Mouse (Mus musculus) forebrain, postnatal 0 days (tissue): Measurements from ENCODE around the gene Srd5a1. TPM values are rescaled to one million over a fixed set of nuclear protein-coding genes. Genes with fewer than 3 reads are reported as not detected.

ENCODE experiments used
- ATAC-seq: fragments of 200-750 bp; cut with Nextera tagmentation; 2 replicates; pipeline ENCODE4 v1.8.0; 2017; ENCODE audit warnings: mild to moderate bottlenecking, moderate library complexity
- DNase-seq: peaks from one replicate; pipeline ENCODE4 v3.0.0-alpha.2; 2015
- H3K27ac ChIP-seq: fragments of 300-500 bp; sonication (generic); 2 replicates; pipeline ENCODE4 v1.5.1; 2014; ENCODE audit warnings: low read depth, mild to moderate bottlenecking, antibody characterized with exemption, low read length, moderate library complexity, mixed read lengths
- H3K27me3 ChIP-seq: fragments of 300-500 bp; sonication (generic); 2 replicates; pipeline ENCODE4 v1.6.1; 2014; ENCODE audit warnings: mild to moderate bottlenecking, low read length, mixed read lengths; ENCODE audit not compliant: insufficient read depth
- H3K36me3 ChIP-seq: fragments of 300-500 bp; sonication (generic); 2 replicates; pipeline ENCODE4 v1.6.1; 2014; ENCODE audit warnings: mild to moderate bottlenecking, moderate library complexity; ENCODE audit not compliant: insufficient read depth
- H3K4me1 ChIP-seq: fragments of 300-500 bp; sonication (generic); 2 replicates; pipeline ENCODE4 v1.6.1; 2014; ENCODE audit warnings: antibody characterized with exemption; ENCODE audit not compliant: insufficient read depth
- H3K4me2 ChIP-seq: fragments of 300-500 bp; sonication (generic); 2 replicates; pipeline ENCODE4 v1.6.1; 2014; ENCODE audit warnings: low read depth, mild to moderate bottlenecking, moderate library complexity
- H3K4me3 ChIP-seq: fragments of 300-500 bp; sonication (generic); 2 replicates; pipeline ENCODE4 v1.5.1; 2014; ENCODE audit warnings: low read depth, low read length, mixed read lengths
- H3K9ac ChIP-seq: fragments of 300-500 bp; sonication (generic); 2 replicates; pipeline ENCODE4 v1.6.1; 2014; ENCODE audit warnings: mild to moderate bottlenecking
- H3K9me3 ChIP-seq: fragments of 300-500 bp; sonication (generic); 2 replicates; pipeline ENCODE4 v1.6.1; 2016; ENCODE audit warnings: low read length
- CTCF ChIP-seq: sonication (generic); IDR thresholded peaks from 2 replicates; pipeline ENCODE4 v1.5.1; 2016; ENCODE audit warnings: antibody characterized with exemption, control low read depth, low read depth
- WGBS: fragments of 180-500 bp; shearing (Covaris S2); extraction: QIAGEN DNeasy Blood & Tissue Kit; methylation state at CpG from one replicate; pipeline ENCODE4 v1.1.7; 2014; 5-methylcytosine and 5-hydroxymethylcytosine counted together
- polyA plus RNA-seq: library from polyadenylated mRNA; unstranded; fragments of >200 nt; fragmentation: Nextera tagmentation; extraction: Ambion mirVana; gene quantifications from 2 replicates; pipeline ENCODE4 v1.2.1, GENCODE M21; 2015
- total RNA-seq: library from RNA; depleted of rRNA; stranded (reverse); fragments of >200 nt; gene quantifications from 2 replicates; pipeline ENCODE4 v1.2.3, GENCODE M21; 2014

Srd5a1 gene
- total and polyA plus RNA-seq, 2 experiments from 2014 or later: 16.2 to 37.2 TPM

DNA sequence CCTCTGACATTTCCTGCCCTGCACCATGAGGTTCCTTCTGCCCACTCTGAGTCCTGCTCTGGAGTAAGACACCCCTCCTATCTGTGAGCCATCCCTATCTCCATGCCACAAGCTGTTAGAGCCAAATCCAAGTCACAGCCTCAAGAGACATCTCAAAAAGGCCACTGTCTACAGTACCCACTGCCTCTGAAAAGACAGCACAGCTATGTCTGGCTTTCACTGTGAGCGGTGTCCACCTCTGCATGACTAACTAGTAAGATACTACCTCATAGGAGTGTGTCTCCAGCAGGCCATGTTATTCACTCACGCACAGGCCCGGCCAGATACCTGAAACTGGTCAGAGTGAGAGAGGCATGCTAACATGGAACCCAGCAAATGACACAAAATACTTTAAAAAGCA, 16.7 kb upstream of the Srd5a1 start:
- DNase-seq (no peak), ATAC-seq (no peak)
- TF ChIP-seq CTCF: no peak
- Histone ChIP-seq H3K9me3 (no peaks in the 10 kb centered on the region), H3K4me3 (no peak overlapping the region), H3K36me3 (peaks cover 90% of the 10 kb centered on the region), H3K27ac (no peak overlapping the region), H3K4me1 (no peaks in the 10 kb centered on the region), H3K9ac (no peak overlapping the region), H3K27me3 (no peaks in the 10 kb centered on the region), H3K4me2 (no peak overlapping the region)
- 98% methylated on average over 3 of the region's 3 CpGs for whole genome bisulfite sequencing

DNA sequence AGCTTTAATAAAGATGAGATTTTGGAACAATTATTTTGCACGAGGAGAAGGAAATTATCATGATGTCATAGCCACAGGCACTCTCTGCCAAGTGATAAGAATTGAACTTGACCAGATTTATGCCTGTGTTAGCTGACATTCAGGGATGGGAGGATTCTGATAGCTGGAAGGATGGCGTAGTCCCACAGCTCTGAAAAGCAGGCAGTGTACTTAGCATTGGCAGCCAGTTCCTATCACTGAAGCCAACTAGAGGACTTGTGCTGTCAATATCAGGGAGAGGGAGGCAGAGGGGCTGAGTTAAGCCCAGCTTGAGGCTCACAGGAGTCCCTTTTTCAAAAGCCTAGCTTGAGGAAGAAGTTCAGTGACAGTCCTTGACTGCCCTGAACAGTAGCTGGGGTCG, 13.3 kb upstream of the Srd5a1 start:
- no peak for ATAC-seq
- no peak for TF ChIP-seq CTCF
- no peak for DNase-seq
- no peaks in the 10 kb centered on the region for H3K4me1 ChIP-seq
- whole genome bisulfite sequencing: 93% methylated on average over 3 of the region's 3 CpGs
- peaks cover 79% of the 10 kb centered on the region for H3K36me3 ChIP-seq
- no peak overlapping the region for H3K9ac ChIP-seq
- H3K4me3 ChIP-seq: no peak overlapping the region
- H3K4me2 ChIP-seq: no peak overlapping the region
- H3K27ac ChIP-seq: no peak overlapping the region
- no peaks in the 10 kb centered on the region for H3K9me3 ChIP-seq
- H3K27me3 ChIP-seq: no peaks in the 10 kb centered on the region

DNA sequence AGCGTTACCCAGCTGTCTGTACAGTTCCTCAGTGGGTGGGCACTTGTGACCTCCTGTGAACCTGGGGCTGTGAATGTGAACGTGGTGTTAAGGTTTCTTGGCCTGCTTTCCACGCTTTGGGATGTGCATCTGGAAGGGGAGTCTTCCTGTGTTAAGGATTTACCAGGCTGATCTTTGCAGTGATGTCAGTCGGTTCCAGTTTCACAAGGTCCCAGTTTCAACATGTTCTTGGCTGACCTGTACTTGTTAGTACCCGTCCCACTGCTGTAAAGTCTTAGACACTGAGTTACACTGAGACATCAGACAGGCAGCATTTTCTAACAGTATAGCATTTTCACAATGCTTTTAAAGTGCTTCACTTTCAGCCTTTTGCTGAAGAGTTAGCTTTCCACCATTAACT, 12.6 kb upstream of the Srd5a1 start:
- Histone ChIP-seq H3K36me3 (peaks cover 79% of the 10 kb centered on the region), H3K27ac (no peak overlapping the region), H3K4me2 (no peak overlapping the region), H3K4me1 (no peaks in the 10 kb centered on the region), H3K9ac (no peak overlapping the region), H3K27me3 (no peaks in the 10 kb centered on the region), H3K4me3 (no peak overlapping the region), H3K9me3 (no peaks in the 10 kb centered on the region)
- 75% methylated on average over 5 of the region's 5 CpGs for WGBS
- no peak for TF ChIP-seq CTCF
- no peak for DNase-seq
- ATAC-seq: no peak

DNA sequence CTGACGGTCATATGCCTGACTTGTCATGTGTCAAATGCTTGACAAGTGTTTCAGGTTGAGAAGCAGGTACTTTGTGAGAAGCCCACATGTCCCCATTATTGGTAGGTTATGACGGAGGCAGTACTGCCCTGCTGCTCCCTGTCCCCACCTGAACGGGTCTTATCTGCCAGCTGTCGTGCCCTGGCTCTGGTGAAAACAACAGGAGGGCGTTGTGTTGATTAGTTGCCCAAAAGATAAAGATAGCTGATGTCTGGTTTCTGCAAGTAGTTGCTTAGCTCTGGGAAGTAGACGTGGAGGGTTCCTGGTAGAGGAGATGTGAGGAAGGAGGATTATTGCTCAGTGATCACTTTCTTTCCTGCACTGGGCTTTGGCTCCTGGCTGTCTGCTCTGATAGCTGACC, 5.5 kb upstream of the Srd5a1 start:
- TF ChIP-seq CTCF: no peak
- 93% methylated on average over 6 of the region's 6 CpGs for WGBS
- DNase-seq: no peak
- Histone ChIP-seq H3K4me2 (no peak overlapping the region), H3K36me3 (peaks cover 75% of the 10 kb centered on the region), H3K4me3 (no peak overlapping the region), H3K9ac (no peak overlapping the region), H3K27me3 (no peaks in the 10 kb centered on the region), H3K9me3 (no peaks in the 10 kb centered on the region), H3K4me1 (no peaks in the 10 kb centered on the region; the same call in 1 of the 2 replicates), H3K27ac (no peak overlapping the region)
- no peak for ATAC-seq

DNA sequence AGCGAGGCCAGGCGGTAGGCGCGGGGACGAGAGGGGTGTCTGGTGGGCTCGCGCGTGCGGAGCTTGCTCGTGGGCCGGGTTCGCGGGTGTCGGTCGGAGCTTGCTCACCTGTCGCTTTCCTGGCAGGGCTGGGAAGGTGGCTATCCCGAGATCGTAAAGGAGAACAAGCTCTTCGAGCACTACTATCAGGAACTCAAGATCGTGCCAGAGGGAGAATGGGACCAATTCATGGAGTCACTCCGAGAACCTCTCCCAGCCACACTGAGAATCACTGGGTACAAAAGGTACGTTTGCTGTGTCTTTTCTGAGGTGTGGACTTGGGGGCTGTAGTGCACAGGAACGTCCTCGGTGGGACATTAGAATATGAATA, 918 bp upstream of the Srd5a1 start:
- 1% methylated on average over 24 of the region's 24 CpGs for WGBS
- no peaks in the 10 kb centered on the region; the same call in 1 of the 2 replicates for H3K4me1 ChIP-seq

DNA sequence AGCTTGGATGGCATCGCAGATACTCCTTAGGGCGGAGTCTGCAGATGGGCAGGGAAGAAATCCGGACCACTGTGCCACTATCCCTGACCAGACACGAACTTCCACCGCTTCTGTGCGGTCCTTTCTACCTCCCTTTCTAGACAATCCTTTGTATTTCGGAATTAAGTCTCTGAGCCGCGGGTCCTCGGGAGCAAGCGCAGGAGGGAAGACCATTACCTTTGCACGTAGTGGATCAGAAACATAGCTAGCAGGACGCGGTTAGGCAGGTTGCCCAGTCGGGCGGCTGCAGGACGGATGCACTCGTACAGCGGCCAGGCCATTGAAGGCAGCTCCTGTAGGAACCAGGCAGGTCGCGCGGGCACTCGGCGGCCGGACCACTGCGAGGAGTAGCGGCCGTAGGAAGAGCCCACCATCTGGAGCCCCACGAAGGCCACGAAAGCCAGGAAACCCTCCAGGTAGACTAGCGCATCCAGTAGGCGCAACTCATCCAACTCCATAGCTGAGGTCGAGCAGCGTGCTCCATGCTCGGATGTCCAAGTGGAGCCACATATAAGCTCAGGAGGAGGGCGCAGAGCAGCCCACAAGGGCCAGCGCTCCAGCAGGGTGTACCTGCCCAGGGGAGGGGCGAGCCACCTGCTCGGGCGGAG, 368 bp downstream of the Srd5a1 start:
- peak overlapping the region; percentile 97 for H3K4me2 ChIP-seq
- DNase-seq (peak; percentile 26), ATAC-seq (no peak)
- H3K9ac ChIP-seq: peak overlapping the region; percentile 53
- no peak for TF ChIP-seq CTCF
- no peaks in the 10 kb centered on the region for H3K9me3 ChIP-seq
- H3K36me3 ChIP-seq: peaks cover 27% of the 10 kb centered on the region
- no peaks in the 10 kb centered on the region for H3K27me3 ChIP-seq
- WGBS: 2% methylated on average over 40 of the region's 40 CpGs
- no peaks in the 10 kb centered on the region; the same call in 1 of the 2 replicates for H3K4me1 ChIP-seq
- H3K27ac ChIP-seq: no peak overlapping the region
- peak overlapping the region; percentile 80 for H3K4me3 ChIP-seq

More for the DNA sequence above, 918 bp upstream of the Srd5a1 start:
- H3K27ac ChIP-seq: peak overlapping the region; percentile 84
- no peaks in the 10 kb centered on the region for H3K9me3 ChIP-seq
- no peak for DNase-seq
- peak overlapping the region; percentile 75 for H3K9ac ChIP-seq
- no peaks in the 10 kb centered on the region for H3K27me3 ChIP-seq
- peak overlapping the region; percentile 97 for H3K4me2 ChIP-seq
- H3K36me3 ChIP-seq: peaks cover 39% of the 10 kb centered on the region
- H3K4me3 ChIP-seq: peak overlapping the region; percentile 80
- no peak for TF ChIP-seq CTCF
- ATAC-seq: no peak

DNA sequence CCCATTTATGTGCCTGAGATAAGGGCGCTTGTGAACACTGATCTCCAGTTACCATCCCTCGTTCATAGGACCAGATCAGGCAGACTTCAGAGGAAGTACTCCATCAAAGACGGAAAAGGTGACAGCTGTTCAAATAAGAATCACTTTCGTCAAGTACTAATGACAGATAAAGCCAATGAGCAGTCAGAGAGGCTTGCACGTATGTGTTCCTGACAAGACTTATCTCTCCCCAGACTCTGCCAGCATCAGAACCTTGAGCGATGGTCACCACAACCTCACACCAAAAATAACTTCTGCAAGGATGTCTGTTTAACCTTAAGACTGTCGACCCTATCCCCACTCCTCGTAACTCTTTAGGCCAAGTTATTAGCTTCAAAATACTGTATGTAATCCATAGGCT, 2.5 kb downstream of the Srd5a1 start:
- Histone ChIP-seq H3K27ac (no peak overlapping the region), H3K27me3 (no peaks in the 10 kb centered on the region), H3K9me3 (no peaks in the 10 kb centered on the region), H3K4me1 (no peaks in the 10 kb centered on the region; the same call in 1 of the 2 replicates), H3K4me3 (no peak overlapping the region), H3K9ac (no peak overlapping the region), H3K36me3 (0 out of 2 replicates have a peak, but pooled peaks cover 8% of the 10 kb centered on the region), H3K4me2 (no peak overlapping the region)
- 91% methylated on average over 8 of the region's 8 CpGs for WGBS
- ATAC-seq: no peak
- no peak for DNase-seq
- no peak for TF ChIP-seq CTCF
